Mouse (Mus musculus): ENCODE data around the gene Adora2a.
"Not testable (repeated sequence)": the region's sequence is repeated elsewhere in the genome, so short reads cannot be mapped to it uniquely, and the experiment has no call there.

Gene Adora2a

DNA sequence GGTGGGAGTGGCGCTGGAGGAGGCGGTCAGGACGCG, at the start of gene Adora2a:
Gene Adora2a (plus strand): TSS at position 6 of the 36 bp plus-strand sequence.
- no peak for DNase-seq

DNA sequence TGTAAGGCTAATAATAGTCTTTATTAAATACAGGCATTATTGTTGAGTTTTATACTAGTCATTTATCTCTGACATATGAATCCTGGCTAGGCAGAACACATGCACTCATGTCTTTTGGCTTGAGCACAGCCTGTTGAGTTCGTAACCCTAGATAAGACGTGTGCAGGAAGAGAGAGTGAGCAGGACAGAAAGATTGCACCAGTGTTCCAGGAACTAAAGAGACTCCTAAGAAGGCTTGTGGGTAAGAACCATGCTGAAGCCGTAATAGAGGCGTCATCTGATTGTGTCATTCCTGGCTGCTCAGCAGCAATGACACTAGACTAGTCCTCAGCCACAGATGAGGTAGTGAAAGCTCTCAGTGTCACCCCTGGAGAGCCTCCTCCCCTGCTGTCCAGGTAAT, 43.7 kb upstream of the Adora2a start:
- DNase-seq = no peak

DNA sequence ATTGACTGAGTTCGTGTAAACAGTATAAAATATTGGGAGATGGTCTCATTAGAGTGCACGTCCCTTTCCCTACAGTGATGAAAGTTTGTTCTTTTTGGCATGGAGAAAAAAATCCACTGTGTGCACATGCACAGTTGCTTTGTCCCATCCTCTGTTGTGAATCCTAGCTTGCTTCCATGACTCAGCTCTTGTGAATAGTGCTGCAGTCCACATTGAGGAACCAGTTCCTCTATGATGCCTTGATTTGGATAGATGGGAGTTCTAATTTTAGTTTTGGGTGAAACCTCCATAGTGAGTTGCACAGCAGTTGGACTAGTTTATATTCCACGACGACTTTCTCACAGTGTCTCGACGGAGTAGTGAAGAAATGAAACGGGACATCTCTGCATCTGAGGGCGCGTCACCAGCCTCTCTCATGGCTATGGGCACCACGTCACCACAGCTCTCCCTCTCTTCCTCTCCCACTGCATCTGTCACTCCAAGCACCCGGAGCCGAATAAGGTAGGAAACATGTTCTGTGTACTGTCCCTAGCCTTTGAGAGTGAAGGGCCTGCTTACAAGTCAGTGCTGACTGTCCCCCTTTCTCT, 40.2 kb upstream of the Adora2a start:
- no peak for DNase-seq

DNA sequence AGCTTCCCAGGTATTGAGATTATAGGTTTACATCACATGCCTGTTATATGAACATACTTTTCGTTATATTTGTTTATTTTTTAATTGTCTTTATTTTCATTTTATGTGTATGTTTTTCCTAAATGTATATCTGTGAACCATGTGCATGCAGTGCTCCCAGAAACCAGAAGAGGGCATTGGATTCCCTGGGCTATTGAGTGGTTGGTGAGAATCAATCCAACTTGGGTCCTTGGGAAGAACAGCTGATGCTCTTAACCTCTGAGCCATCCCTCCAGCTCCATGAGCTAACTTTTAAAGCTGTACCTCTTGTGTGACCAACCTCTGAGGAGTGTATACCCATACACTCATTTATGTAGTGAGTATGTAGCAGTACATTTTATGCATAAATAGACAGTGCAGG, 39.2 kb upstream of the Adora2a start:
- DNase-seq = no peak

DNA sequence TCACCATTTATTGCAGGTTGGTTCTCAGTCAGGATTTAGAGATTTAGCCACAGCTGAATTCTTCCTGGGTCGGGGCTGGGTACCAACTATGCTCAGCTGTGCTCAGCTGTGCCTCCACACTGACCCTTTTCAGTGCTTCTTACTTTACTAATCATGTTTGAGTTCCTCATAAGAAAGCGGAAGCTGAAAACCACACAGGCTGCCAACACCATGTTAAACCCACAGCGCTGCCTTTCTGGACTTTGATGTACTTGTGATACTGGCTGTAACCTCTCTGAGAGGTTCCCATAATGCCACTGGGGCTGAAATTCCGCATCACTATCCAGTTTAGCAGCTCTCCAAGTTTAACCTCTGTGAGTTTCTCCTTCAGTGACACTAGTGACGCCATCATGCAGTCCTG, 34.0 kb upstream of the Adora2a start:
- DNase-seq = no peak

DNA sequence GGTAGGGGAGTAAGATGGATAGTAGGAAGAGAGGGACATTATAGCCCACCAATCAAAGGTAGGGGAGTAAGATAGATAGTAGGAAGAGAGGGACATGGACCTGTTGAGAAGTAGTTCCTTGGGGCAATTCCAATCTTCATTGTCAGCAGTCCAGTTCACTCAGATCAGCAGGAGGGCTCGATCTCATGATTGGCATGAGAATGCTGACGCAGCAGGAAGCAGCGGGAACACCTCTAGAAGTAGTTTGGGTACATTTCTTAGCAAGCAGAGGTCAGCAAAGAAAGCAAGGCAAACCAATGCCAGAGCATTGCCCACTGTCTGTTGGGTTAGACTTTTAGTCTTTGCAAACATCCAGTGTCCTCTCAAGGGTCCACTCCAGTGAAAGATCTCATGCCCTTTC, 32.9 kb upstream of the Adora2a start:
- no peak for DNase-seq

DNA sequence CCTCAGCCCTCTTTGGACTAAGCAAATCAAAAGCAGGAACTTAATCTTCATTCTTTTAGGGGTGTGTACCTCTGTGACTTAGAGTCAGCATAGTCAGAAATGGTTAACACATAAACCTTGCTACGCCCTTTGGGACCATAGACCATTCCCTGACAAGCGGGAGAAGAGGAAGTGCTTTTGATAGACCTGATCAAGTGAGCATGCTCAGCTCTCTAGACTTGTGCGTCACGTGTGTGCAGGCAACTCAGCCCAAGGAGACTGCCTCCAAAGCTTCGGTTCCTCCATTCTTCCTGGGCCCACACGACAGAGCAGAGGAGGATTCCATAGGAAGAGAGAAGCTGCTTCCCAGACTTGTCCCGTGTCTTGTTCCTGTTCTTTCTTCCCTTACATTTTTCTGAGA, 28.1 kb upstream of the Adora2a start:
- no peak for DNase-seq

DNA sequence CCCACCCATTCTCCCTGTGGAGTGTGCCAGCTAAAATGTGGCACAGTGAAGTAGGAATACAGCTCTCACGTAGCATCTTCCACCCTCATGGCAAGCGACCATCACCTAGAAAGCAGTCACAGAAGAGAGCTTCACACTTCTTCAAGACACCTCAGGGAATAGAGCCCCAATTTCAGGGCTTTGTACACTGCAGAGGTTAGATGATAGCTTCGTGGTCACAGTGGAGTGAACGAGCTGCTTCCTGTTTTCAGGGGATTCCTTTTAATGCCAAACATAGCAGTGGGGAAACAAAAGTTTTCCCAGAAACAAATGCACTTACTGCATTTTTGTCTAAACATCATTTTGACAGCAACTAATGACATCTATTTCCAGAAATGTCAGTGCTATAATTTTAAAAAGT, 27.3 kb upstream of the Adora2a start:
- DNase-seq = no peak

DNA sequence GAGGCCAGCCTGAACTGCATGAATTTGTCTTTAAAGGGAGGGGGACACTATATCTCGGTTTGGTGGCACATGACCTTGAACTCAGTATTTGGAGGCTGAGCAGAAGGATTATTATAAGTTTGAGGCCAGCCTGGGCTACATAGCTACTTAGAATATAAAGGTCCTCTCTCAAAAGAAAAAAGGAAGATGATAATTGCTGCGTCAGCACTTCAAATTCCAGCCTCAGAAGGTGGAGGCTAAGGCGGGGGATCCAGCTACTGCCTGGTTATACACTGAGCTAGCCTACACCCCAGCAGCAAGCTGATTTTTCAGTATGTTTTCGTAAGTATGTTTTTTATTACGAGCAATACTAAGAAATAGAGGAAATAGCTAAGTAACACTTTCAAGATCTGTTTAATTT, 26.0 kb upstream of the Adora2a start:
- no peak for DNase-seq

DNA sequence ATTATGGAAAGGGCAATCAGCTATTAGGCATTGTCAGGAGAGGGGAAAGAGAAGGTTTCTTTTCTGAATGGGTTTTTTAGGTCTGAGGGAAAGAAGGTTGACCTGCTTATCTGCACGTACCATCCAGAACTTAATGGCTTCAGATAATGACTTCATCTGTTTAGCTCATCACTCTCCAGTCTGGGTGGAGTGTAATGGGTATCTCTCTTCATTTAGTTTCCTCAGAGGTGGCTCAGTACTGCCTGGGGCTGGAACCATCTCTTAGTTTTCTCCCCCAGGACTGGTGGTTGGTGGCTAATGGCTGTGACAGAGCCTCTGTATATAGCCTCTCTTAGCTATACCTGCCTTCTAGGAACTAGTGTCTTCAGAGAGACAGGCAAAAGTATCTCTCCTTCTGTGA, 25.3 kb upstream of the Adora2a start:
- DNase-seq = no peak

DNA sequence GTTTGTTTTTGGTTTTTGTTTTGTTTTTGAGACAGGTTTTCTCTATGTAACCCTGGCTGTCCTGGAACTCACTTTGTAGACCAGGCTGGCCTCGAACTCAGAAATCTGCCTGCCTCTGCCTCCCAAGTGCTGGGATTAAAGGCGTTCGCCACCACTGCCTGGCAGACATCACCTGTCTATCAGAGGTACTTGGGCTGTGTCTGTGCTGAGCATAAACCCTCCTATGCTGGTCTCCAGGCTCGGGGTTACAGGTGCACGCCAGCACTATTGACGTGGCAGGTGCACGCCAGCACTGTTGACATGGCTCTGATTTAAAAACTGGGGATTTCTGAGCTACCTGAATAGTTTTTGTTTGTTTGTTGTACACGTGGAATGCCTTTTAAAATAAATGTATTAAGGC, 24.5 kb upstream of the Adora2a start:
- not testable (repeated sequence) for DNase-seq

DNA sequence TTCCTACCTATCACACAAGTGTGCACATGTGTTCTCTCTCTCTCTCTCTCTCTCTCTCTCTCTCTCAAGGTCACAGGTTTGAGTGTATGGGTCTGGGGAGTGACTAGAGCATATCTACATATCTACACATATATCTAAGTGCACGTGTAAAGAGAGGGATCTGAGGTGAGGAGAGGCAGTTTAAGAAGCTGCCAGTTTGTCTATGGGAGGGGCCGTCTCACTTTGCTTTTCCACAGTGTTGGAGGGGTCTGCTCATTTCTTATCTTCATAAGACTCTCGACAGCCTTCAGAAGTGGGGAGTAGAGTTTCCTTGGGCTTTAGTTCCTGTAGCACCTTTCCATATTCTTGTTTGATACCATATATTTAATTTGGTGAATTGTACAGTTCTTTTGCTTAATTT, 23.4 kb upstream of the Adora2a start:
- DNase-seq = no peak

DNA sequence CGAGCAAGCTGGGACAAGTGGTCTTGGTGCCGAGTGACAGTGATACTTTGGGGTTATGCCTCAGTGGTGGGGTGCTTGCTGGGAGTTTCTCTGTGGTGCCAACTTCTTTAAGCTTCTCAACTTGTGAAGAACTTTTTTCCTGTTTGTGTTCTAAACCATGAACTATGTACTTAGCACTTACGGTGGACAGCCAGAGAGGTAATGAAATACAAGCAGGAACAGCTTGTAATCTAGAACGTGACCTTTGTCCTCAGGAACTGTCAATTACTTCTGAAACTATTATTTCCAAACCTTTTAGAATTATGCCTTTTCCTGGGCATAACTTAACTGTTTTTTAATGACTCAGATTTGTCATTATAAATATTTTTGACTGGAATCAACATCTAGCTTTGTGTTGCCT, 22.3 kb upstream of the Adora2a start:
- no peak for DNase-seq

DNA sequence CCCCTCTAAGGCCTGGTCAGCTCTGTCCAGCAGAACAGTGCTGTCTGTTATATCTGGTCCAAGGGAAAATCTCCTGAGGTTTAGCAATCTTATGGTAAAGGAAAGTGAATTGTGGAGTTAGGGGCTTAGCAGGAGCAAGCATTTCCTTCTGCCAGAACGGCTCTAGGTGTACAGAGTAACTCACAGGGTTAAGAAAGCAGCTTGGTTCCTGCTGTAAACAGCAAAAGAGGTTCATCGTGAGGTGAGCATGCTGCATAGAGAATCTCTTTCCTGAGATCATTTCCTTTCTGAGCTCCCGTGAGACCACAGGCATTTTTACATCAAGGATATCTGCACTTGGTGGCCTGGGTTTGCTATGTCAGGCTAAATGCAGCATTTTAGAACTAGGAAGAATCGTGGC, 21.8 kb upstream of the Adora2a start:
- no peak for DNase-seq

DNA sequence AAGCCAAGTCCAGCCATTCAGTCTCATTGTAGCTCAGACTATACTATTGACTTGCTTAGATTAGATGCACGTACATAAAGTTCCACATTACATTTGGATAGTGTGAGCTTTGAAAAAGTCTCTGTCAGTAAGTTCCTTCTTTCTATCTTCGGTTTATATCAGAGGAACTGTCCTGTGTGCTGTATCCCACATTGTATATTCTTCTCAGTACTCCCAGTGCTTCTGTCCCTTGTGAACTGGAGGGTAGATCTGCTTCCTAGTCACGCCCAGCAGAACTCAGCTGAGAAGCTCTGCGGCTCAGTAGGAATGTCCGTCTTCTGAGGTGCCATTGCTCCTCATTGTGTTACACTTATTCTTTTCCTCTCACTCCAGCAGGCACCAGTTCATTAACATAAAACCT, 18.1 kb upstream of the Adora2a start:
- no peak for DNase-seq

DNA sequence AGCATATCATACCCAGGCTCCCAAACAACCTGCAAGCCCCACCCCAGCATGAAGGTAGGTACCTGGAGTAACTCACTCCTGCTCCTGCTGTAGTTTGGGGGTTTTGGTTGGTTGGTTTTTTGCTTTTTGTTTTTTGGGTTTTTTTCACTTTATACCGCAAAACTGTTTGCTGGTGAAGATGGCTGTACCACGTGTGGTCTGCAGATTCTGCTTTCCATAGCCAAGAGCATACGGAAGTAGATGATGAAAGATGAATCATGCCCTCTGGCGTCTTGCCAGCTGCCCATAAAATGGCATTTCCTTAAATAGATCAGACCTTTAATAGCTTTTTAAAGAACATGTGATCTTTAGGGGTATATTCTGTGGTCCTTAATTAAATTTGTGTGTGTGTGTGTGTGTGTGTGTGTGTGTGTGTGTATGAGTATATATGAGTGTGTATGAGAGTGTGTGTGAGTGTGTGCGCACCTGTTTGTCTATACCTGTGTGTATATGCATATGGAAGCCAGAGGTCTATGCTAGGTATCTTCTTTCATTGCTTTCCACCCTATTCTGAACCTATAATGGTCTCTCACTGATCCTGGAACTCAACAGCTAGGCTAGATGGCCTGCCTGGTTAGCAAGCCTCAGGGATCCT, 16.8 kb upstream of the Adora2a start:
- peak; percentile 48 for DNase-seq

DNA sequence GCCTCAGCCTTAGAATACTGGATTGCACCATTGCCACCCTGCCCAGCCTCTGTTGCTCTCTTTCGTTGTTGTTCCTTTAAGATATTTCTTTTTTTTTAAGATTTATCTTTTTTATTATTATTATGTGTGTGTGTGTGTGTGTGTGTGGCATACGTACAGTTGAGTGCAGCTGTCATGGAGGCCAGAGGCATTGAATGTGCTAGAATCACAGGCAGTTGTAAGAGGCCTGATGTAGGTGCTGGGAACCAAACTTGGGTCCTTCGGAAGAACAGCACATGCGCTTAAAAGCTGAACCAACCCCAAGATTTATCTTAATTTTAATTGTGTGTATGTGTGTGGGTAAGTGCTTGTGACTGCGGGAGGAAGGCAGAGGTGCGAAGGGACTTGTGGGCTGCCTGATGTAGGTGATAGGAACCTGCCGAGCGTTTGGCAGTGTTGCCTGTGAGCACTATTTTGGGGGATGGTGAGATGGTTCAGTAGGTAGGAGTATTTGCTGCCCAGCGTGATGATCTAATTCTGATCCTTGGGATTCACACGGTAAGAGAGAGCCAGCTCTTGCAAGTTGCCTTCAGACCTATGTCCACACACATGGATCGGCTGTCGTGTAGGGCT, 15.4 kb upstream of the Adora2a start:
- no peak for DNase-seq

DNA sequence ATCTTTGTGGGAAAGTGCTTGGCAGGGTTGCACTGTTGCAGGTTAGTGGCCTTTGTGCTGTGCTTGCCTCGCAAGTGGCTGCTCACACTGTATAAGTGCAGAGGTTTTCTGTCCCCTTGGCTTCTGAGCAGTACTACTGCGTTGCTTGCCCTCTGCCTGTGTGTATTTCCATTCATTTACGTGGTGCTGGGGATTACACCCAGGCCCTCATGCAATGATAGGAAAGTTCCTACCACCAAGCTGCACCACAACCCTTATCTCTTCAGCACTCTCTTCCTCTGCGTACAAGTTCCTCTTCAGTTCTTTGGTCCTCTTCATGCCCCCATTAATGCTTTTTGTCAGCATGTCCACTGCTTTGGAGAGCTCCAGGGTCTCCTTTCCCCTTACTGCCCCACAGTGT, 14.7 kb upstream of the Adora2a start:
- no peak for DNase-seq

DNA sequence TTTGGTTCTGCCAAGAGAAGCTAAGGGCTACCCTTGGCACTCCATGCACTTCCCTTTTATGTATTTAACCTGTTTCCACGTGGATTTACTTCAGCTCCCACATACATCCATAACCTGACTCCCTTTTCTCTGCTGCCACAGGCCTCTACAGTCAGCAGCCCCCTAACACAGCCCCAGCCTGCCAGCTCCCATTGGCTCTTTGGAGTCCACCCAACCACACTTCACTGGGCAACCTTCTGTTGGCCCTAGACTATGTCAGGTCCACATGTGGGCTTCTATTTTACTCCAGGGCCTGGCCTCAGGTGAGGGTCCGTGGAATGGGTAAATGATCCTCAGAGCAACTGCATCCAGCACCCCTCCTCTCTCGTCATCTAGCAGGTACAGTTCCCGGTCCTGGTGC, 14.1 kb upstream of the Adora2a start:
- DNase-seq = no peak

DNA sequence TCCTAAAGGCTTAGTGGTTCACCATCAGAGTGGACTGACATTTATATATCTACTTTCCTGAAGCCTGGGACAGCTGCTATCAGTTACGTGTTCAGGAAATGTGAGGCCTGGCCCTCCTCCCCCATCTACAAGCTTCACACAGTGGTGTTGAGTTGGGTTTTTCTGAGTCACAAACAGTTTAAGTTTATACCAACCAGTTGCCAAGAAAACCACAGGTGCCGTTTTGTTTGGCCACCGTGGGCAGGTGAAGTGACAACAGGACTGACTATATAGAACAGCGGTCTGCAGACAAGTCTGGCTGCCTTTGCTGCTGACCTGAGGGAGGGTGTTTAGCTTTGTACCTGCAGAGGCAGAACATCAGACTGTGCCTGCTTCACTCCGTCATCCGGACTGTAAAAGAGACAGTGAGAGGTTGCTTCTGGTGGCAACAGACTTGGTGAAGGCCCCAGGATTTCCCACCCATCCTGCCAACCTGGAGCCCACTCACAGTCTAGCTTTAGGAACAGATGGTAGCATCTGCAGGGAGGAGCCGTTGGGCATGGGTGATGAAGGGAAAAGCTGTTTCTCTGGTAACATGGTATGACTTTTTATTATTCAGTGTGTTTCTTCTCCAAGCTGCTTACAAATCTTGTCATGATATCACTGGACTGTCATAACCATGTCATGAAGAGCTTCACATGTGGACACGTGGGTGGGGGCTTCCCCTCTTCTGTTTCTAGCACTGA, 13.2 kb upstream of the Adora2a start:
- peak; percentile 49 for DNase-seq

DNA sequence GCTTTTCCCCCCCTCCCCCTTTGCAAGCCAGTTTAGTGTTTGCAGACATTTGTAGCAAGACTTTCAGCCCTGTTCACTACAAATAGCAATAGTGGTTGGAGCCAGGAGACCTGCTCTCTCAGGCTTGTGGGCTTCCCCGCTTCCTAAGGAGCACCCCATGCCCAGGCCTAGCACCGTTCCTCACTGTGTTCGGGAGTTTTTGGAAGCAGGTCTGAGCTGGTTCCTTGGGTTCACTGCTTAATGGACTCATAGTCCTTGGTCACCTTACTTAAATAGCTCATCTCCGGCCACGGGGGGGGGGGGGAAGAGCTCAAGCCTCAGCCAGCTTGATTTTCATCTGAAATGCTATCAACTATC, 12.7 kb upstream of the Adora2a start:
- DNase-seq = no peak

DNA sequence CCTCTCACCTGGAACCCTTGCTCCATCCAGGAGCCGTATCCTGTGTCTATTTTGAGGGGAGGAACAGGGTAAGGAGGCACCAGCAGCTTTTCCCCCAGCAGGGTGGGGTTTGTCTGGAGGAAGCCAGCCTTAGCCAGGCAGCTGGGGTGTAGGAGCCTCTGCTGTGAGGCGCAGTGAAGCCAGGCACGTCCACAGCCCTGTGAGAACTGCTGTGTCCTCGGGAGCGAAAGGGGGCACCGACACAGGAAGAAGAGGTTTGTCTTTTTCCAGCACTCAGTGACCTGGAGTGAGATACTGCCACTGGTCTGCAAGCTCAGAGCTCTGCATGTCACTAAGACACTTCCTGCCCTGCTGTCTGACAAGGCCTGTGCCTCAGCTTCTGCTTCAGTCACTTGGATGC, 12.3 kb upstream of the Adora2a start:
- DNase-seq = peak; percentile 25

DNA sequence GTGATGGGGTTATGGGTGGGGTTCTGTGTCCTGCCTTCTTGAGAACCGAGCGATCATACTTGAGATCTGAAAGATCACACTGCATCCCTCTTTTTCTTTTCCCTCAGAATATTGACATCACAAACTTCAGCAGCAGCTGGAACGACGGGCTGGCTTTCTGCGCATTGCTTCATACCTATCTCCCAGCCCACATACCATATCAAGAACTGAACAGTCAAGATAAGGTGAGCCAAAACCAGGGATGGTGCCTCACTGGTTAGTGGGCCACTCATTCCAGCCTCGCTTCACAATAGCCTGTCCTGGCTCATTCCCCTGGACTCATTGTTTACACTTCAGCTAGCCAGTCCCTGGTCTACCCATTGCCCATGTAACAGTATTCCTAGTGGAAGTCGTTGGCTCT, 9.5 kb upstream of the Adora2a start:
- DNase-seq = no peak

DNA sequence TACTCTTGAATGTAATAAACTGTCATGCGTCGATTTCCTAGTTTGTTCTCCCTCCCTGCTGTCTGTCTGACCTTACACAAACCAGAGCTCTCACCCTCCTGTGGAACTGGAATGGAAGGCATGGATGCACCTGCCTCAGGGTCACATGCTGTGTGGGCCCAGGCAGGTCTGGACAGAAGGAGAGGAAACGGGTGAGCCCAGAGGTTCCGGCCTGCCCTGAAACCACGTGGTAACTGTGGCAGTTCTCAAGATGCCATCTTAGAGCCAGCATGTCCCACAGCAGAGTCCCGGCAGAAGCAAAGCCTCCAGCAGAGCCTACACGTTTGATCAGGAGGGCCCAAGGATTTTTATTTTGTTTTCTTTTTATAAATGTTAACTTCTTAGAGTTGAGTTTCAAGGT, 4.3 kb upstream of the Adora2a start:
- no peak for DNase-seq
